Mouse (Mus musculus) bone marrow macrophage, adult 2 months (primary cell): ENCODE measurements at regions not wholly inside any gene's neighbourhood (a gene's known extent, or its start where the extent isn't known, plus 50 kb on each side); places are given as distances from the start of the nearest gene placed in this dataset.

Experiments
- CTCF ChIP-seq: IDR thresholded peaks from 2 replicates; pipeline ENCODE4 v1.5.1; 2012; ENCODE audit warnings: low read depth, mild to moderate bottlenecking, low read length, moderate library complexity
- POLR2A ChIP-seq: IDR thresholded peaks from 2 replicates; pipeline ENCODE4 v1.6.1; 2012; ENCODE audit warnings: mild to moderate bottlenecking, low read depth, low read length, borderline replicate concordance

DNA sequence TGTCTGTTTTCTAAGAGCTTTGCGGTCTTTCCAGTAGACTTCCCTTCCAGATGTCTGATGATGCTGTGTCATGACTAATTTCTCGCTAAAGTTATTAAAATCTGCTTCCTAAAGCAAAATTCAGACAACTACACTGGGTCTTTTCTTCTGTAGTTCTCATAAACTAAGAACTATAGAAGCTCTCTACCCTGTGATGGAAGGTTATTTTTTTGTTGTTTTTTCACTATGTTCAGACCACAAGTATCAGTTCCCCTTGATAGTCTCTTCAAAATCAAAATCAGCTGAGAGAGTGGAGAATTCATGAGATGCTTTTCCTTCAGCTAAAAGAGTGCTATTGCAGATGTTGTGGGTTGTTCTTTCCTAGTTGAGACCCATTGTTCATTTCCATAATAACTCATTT, 85.1 kb upstream of the Ctsc start:
- TF ChIP-seq CTCF (no peak), POLR2A (no peak)
